Mouse (Mus musculus): ENCODE data around the gene Gjb2. TPM values are rescaled to one million over a fixed set of nuclear protein-coding genes. Genes with fewer than 3 reads are reported as not detected.

The Gjb2 gene
- 53.0 and 54.3 TPM in 2 replicates for polyA plus RNA-seq (2015; fragmentation: Nextera tagmentation; extraction: Ambion mirVana)

DNA sequence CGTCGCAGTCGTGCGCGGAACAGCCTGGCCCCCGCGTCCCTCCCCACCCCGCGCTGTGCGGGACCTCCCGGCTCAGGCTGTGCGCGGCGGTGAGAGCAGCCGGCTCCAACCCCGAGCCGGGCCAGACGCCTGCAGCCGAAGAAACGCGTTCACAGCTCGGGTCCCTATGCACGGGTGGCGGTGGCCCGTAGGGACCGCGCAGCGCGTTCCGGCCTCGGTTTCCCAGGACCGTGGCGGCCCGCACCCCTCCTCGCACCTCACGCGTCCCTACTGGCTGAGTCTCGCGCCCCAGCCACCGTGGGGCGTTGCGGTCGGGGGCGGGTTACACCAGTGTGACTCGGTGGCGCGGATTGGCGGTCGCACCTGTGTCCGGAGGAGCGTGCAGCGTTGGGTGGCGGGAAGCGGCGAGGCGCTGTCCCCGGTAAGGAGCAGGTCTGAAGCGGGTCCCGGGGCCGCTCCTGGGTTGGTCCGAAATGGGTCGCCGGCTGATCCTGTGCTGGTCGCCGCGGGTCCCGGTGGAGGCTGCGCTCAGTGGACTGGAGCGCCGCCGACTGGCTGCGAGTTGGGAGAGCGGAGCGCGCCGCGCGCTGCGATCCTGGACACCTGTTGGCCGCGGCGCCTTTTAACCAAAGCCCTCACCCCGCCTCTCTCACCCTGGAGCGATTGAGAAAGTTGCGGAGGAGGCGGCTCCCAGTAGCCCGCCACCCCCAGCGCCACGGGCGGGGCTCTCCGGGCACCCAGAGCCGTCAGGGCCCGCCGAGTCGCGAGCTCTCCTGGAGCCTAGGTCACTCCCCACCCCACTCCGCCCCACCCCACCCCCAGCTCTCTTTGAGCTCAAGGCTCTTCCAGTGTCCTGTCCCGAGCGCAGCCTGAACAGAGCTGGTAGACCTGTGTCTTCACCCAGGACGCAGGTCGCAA, at the start of gene Gjb2:
Gene Gjb2, minus strand, starts transcription at position 597 of the 918 bp plus-strand sequence.
- under 1% methylated on average over 101 of the region's 101 CpGs for WGBS
- no peaks in the 10 kb centered on the region for H3K36me3 ChIP-seq
- H3K4me1 ChIP-seq = peaks cover 15% of the 10 kb centered on the region
- peak within 1 kb of the TSS; percentile 61 for H3K4me3 ChIP-seq (replicated peaks)
- H3K27ac ChIP-seq (replicated peaks) = 0 out of 2 replicates have a peak within 1 kb of the TSS, but pooled peaks have one; percentile 28
- peaks cover 61% of the 10 kb centered on the region for H3K27me3 ChIP-seq
- no peaks in the 10 kb centered on the region for H3K9me3 ChIP-seq (replicated peaks)
- peak; percentile 55 for ATAC-seq (ENCODE audit: insufficient number of reproducible peaks, low FRiP score, low TSS enrichment, low read depth)
- peak within 1 kb of the TSS; percentile 99 for H3K4me2 ChIP-seq (replicated peaks)
- H3K9ac ChIP-seq = peak within 1 kb of the TSS; percentile 58

DNA sequence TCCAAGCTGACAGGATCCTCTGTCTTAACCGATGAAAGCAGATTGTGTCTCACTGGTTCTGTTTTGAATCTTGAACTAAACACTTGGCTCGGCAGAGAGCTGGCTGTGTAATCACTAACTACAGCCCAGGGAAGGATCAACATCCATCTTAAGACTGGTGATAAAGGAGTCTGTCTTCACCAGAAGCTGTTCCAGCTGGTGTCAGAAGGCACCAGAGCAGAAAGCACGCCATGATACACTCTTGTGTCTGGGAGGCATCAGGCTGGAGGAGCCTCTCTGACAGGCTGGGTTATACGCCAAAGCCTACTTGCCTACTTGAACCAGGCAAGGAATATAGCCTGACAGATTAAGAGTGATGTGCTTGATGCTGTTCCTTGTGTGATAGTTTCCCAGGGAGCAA, 41.2 kb upstream of the Gjb2 start:
- WGBS = 46% methylated on average over 4 of the region's 4 CpGs
- Histone ChIP-seq H3K9ac (no peak overlapping the region), H3K27ac (replicated peaks) (no peak overlapping the region), H3K36me3 (no peaks in the 10 kb centered on the region), H3K9me3 (replicated peaks) (no peaks in the 10 kb centered on the region), H3K4me1 (no peaks in the 10 kb centered on the region), H3K4me2 (replicated peaks) (no peak overlapping the region), H3K4me3 (replicated peaks) (no peak overlapping the region), H3K27me3 (no peaks in the 10 kb centered on the region)
- no peak for ATAC-seq (ENCODE audit: insufficient number of reproducible peaks, low FRiP score, low TSS enrichment, low read depth)

DNA sequence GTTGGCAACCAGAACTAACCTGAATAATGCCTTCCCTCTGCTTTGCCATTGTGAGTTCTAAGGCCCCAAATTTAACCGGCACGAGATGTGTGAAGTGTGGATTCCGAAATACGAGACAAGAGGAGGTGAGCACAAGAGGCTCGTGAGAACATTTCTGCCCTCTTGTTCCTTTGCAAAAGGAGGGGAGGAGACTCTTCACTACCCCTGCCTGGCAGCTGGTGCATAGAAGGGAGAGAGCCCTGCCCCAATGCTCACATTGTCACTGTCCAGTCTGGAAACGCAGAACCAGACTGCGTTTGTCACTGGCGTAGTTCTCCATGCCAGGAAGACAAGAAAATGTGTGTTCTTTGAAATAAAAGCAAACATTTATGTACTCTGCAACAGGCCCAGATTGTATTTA, 30.8 kb upstream of the Gjb2 start:
- Histone ChIP-seq H3K27me3 (peaks cover 29% of the 10 kb centered on the region), H3K4me1 (peaks cover 12% of the 10 kb centered on the region), H3K36me3 (no peaks in the 10 kb centered on the region), H3K9ac (no peak overlapping the region), H3K4me2 (replicated peaks) (no peak overlapping the region), H3K4me3 (replicated peaks) (no peak overlapping the region), H3K9me3 (replicated peaks) (no peaks in the 10 kb centered on the region), H3K27ac (replicated peaks) (no peak overlapping the region)
- WGBS = 67% methylated on average over 8 of the region's 8 CpGs
- no peak for ATAC-seq (ENCODE audit: insufficient number of reproducible peaks, low FRiP score, low TSS enrichment, low read depth)

- peaks cover 32% of the 10 kb centered on the region for H3K27me3 ChIP-seq
- H3K36me3 ChIP-seq = no peaks in the 10 kb centered on the region
- H3K4me1 ChIP-seq = peaks cover 12% of the 10 kb centered on the region
- under 1% methylated on average over 33 of the region's 33 CpGs for WGBS
- no peak within 1 kb of the TSS for H3K9ac ChIP-seq
- H3K4me2 ChIP-seq (replicated peaks) = peak within 1 kb of the TSS; percentile 58
- H3K27ac ChIP-seq (replicated peaks) = peak within 1 kb of the TSS; percentile 22; the same call in 1 of the 2 replicates
- H3K9me3 ChIP-seq (replicated peaks) = no peaks in the 10 kb centered on the region
- no peak for ATAC-seq (ENCODE audit: insufficient number of reproducible peaks, low FRiP score, low TSS enrichment, low read depth)
- H3K4me3 ChIP-seq (replicated peaks) = peak within 1 kb of the TSS; percentile 40
Observed at GRCm38 (mm10) chr14:57133161-57133661, 28.7 kb upstream of the Gjb2 start, which contains the start of gene Gjb6. TSS of gene Gjb6 (minus strand) at chr14:57133611.

DNA sequence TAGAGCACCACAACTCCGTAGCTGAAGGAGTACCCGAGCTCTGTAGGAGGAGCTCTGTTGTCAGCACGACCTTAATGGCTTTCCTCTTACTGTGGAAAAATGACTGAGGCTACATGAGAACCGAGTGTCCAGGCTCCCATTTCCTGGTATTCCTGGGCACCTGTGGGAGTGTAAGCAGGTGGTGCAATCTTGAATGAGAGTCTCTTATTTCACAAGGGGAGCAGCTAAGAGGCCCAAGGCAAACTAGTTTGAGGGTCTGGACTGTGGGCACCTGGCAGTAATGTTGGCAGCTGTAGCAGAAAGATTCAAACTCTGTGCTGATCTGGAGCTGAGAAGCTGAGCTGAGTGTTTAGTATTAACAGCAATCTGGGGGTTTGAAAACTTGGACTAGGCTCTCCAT, 22.9 kb upstream of the Gjb2 start:
- Histone ChIP-seq H3K9ac (no peak overlapping the region), H3K4me1 (no peaks in the 10 kb centered on the region), H3K36me3 (no peaks in the 10 kb centered on the region), H3K4me3 (replicated peaks) (no peak overlapping the region), H3K27me3 (peaks cover 11% of the 10 kb centered on the region), H3K4me2 (replicated peaks) (no peak overlapping the region), H3K9me3 (replicated peaks) (no peaks in the 10 kb centered on the region), H3K27ac (replicated peaks) (0 out of 2 replicates have a peak overlapping the region, but pooled peaks have one; percentile 18)
- no peak for ATAC-seq (ENCODE audit: insufficient number of reproducible peaks, low FRiP score, low TSS enrichment, low read depth)
- 51% methylated on average over 4 of the region's 4 CpGs for WGBS

GRCm38 (mm10) chr14:57122295-57122694, 17.8 kb upstream of the Gjb2 start:
- Histone ChIP-seq H3K27ac (replicated peaks) (no peak overlapping the region), H3K36me3 (no peaks in the 10 kb centered on the region), H3K4me1 (no peaks in the 10 kb centered on the region), H3K4me3 (replicated peaks) (no peak overlapping the region), H3K9ac (no peak overlapping the region), H3K27me3 (no peaks in the 10 kb centered on the region), H3K9me3 (replicated peaks) (no peaks in the 10 kb centered on the region), H3K4me2 (replicated peaks) (no peak overlapping the region)
- ATAC-seq (ENCODE audit: insufficient number of reproducible peaks, low FRiP score, low TSS enrichment, low read depth) = no peak
- 78% methylated on average over 7 of the region's 7 CpGs for WGBS

- Histone ChIP-seq H3K4me1 (no peaks in the 10 kb centered on the region), H3K4me3 (replicated peaks) (no peak within 1 kb of the TSS), H3K27ac (replicated peaks) (no peak within 1 kb of the TSS), H3K27me3 (no peaks in the 10 kb centered on the region), H3K9ac (no peak within 1 kb of the TSS), H3K36me3 (no peaks in the 10 kb centered on the region), H3K4me2 (replicated peaks) (no peak within 1 kb of the TSS), H3K9me3 (replicated peaks) (no peaks in the 10 kb centered on the region)
- WGBS = 28% methylated on average over 13 of the region's 13 CpGs
- no peak for ATAC-seq (ENCODE audit: insufficient number of reproducible peaks, low FRiP score, low TSS enrichment, low read depth)
Observed at GRCm38 (mm10) chr14:57115823-57116544, 11.5 kb upstream of the Gjb2 start, which contains the start of gene Gm4491. TSS of gene Gm4491 (minus strand) at chr14:57115883.

- Histone ChIP-seq H3K9me3 (replicated peaks) (no peaks in the 10 kb centered on the region), H3K4me1 (peaks cover 12% of the 10 kb centered on the region), H3K4me2 (replicated peaks) (no peak overlapping the region), H3K9ac (no peak overlapping the region), H3K4me3 (replicated peaks) (no peak overlapping the region), H3K27me3 (peaks cover 37% of the 10 kb centered on the region), H3K36me3 (no peaks in the 10 kb centered on the region), H3K27ac (replicated peaks) (no peak overlapping the region)
- no peak for ATAC-seq (ENCODE audit: insufficient number of reproducible peaks, low FRiP score, low TSS enrichment, low read depth)
- WGBS = 3% methylated on average over 4 of the region's 4 CpGs
Observed at GRCm38 (mm10) chr14:57109194-57109593, 4.7 kb upstream of the Gjb2 start.

- peaks cover 50% of the 10 kb centered on the region for H3K27me3 ChIP-seq
- no peak overlapping the region for H3K4me2 ChIP-seq (replicated peaks)
- no peaks in the 10 kb centered on the region for H3K9me3 ChIP-seq (replicated peaks)
- H3K4me1 ChIP-seq = peaks cover 15% of the 10 kb centered on the region
- H3K9ac ChIP-seq = no peak overlapping the region
- no peak overlapping the region for H3K4me3 ChIP-seq (replicated peaks)
- WGBS = 60% methylated on average over 5 of the region's 5 CpGs
- ATAC-seq (ENCODE audit: insufficient number of reproducible peaks, low FRiP score, low TSS enrichment, low read depth) = no peak
- H3K36me3 ChIP-seq = no peaks in the 10 kb centered on the region
- H3K27ac ChIP-seq (replicated peaks) = no peak overlapping the region
Observed at GRCm38 (mm10) chr14:57107916-57108315, 3.4 kb upstream of the Gjb2 start.

GRCm38 (mm10) chr14:57107091-57107490, 2.6 kb upstream of the Gjb2 start:
- Histone ChIP-seq H3K4me3 (replicated peaks) (no peak overlapping the region), H3K27me3 (peaks cover 56% of the 10 kb centered on the region)
- ATAC-seq (ENCODE audit: insufficient number of reproducible peaks, low FRiP score, low TSS enrichment, low read depth) = no peak

GRCm38 (mm10) chr14:57105721-57106120, 1.2 kb upstream of the Gjb2 start:
- 31% methylated on average over 11 of the region's 11 CpGs for WGBS
- Histone ChIP-seq H3K4me1 (peaks cover 15% of the 10 kb centered on the region), H3K4me3 (replicated peaks) (no peak overlapping the region), H3K27me3 (peaks cover 61% of the 10 kb centered on the region), H3K36me3 (no peaks in the 10 kb centered on the region), H3K9ac (no peak overlapping the region), H3K4me2 (replicated peaks) (0 out of 2 replicates have a peak overlapping the region, but pooled peaks have one; percentile 99), H3K27ac (replicated peaks) (0 out of 2 replicates have a peak overlapping the region, but pooled peaks have one; percentile 22), H3K9me3 (replicated peaks) (no peaks in the 10 kb centered on the region)
- no peak for ATAC-seq (ENCODE audit: insufficient number of reproducible peaks, low FRiP score, low TSS enrichment, low read depth)

More at GRCm38 (mm10) chr14:57107091-57107490, 2.6 kb upstream of the Gjb2 start:
- no peak overlapping the region for H3K9ac ChIP-seq
- WGBS = 75% methylated on average over 8 of the region's 8 CpGs
- no peaks in the 10 kb centered on the region for H3K9me3 ChIP-seq (replicated peaks)
- H3K4me2 ChIP-seq (replicated peaks) = no peak overlapping the region
- no peak overlapping the region for H3K27ac ChIP-seq (replicated peaks)
- peaks cover 15% of the 10 kb centered on the region for H3K4me1 ChIP-seq
- no peaks in the 10 kb centered on the region for H3K36me3 ChIP-seq

Data from embryonic facial prominence, embryonic 15.5 days (tissue).